Mouse (Mus musculus): ENCODE results near the gene Gm27027. TPM values are rescaled to one million over a fixed set of nuclear protein-coding genes. Genes with fewer than 3 reads are reported as not detected.

Gm27027 gene
- polyA plus RNA-seq, 1 experiment from 2014 or later, result not detected

GRCm38 (mm10) chr2:94001918-94002317, 5.8 kb upstream of the Gm27027 start:
- no peak overlapping the region for H3K9ac ChIP-seq
- no peak for ATAC-seq (replicated peaks; ENCODE audit: low FRiP score)
- H3K4me2 ChIP-seq, result no peak overlapping the region
- WGBS, result 84% methylated on average over 4 of the region's 4 CpGs
- H3K4me3 ChIP-seq (replicated peaks), result no peak overlapping the region
- H3K27me3 ChIP-seq, result no peaks in the 10 kb centered on the region
- no peaks in the 10 kb centered on the region for H3K4me1 ChIP-seq
- peaks cover 91% of the 10 kb centered on the region for H3K36me3 ChIP-seq
- H3K9me3 ChIP-seq (replicated peaks), result no peaks in the 10 kb centered on the region
- peak overlapping the region; percentile 20; the same call in 1 of the 2 replicates for H3K27ac ChIP-seq

- 78% methylated on average over 6 of the region's 6 CpGs for WGBS
- no peaks in the 10 kb centered on the region for H3K4me1 ChIP-seq
- H3K9me3 ChIP-seq (replicated peaks), result no peaks in the 10 kb centered on the region
- H3K27ac ChIP-seq, result peak overlapping the region; percentile 20
- H3K36me3 ChIP-seq, result peaks cover 91% of the 10 kb centered on the region
- no peak overlapping the region for H3K9ac ChIP-seq
- no peaks in the 10 kb centered on the region for H3K27me3 ChIP-seq
- no peak overlapping the region for H3K4me2 ChIP-seq
- no peak overlapping the region for H3K4me3 ChIP-seq (replicated peaks)
- ATAC-seq (replicated peaks; ENCODE audit: low FRiP score), result no peak
These were observed 5.3 kb upstream of the Gm27027 start for GRCm38 (mm10) chr2:94001411-94001810.

- Histone ChIP-seq H3K27ac (no peak overlapping the region), H3K27me3 (no peaks in the 10 kb centered on the region), H3K4me2 (no peak overlapping the region), H3K9me3 (replicated peaks) (no peaks in the 10 kb centered on the region), H3K4me1 (0 out of 2 replicates have a peak, but pooled peaks cover 3% of the 10 kb centered on the region), H3K36me3 (peaks cover 97% of the 10 kb centered on the region), H3K4me3 (replicated peaks) (no peak overlapping the region), H3K9ac (no peak overlapping the region)
- no peak for ATAC-seq (replicated peaks; ENCODE audit: low FRiP score)
- WGBS, result 53% methylated on average over 3 of the region's 3 CpGs
These were observed 3.3 kb downstream of the Gm27027 start for GRCm38 (mm10) chr2:93992810-93993209.

GRCm38 (mm10) chr2:93992259-93992658, 3.9 kb downstream of the Gm27027 start:
- Histone ChIP-seq H3K9me3 (replicated peaks) (no peaks in the 10 kb centered on the region), H3K27me3 (no peaks in the 10 kb centered on the region), H3K4me1 (0 out of 2 replicates have a peak, but pooled peaks cover 3% of the 10 kb centered on the region), H3K27ac (peak overlapping the region; percentile 38; the same call in 1 of the 2 replicates), H3K36me3 (peaks cover 97% of the 10 kb centered on the region), H3K4me3 (replicated peaks) (no peak overlapping the region), H3K4me2 (no peak overlapping the region), H3K9ac (no peak overlapping the region)
- 58% methylated on average over 5 of the region's 5 CpGs for WGBS
- no peak for ATAC-seq (replicated peaks; ENCODE audit: low FRiP score)

- Histone ChIP-seq H3K4me1 (peaks cover 4% of the 10 kb centered on the region), H3K4me3 (replicated peaks) (no peak overlapping the region), H3K9me3 (replicated peaks) (no peaks in the 10 kb centered on the region), H3K27me3 (no peaks in the 10 kb centered on the region), H3K36me3 (peaks cover 90% of the 10 kb centered on the region), H3K9ac (no peak overlapping the region), H3K4me2 (no peak overlapping the region), H3K27ac (no peak overlapping the region)
- ATAC-seq (replicated peaks; ENCODE audit: low FRiP score), result no peak
- WGBS, result 77% methylated on average over 3 of the region's 3 CpGs
These were observed 4.8 kb downstream of the Gm27027 start for GRCm38 (mm10) chr2:93991336-93991735.

- Histone ChIP-seq H3K4me1 (peaks cover 13% of the 10 kb centered on the region), H3K27ac (no peak overlapping the region), H3K36me3 (peaks cover 84% of the 10 kb centered on the region), H3K27me3 (no peaks in the 10 kb centered on the region), H3K4me3 (replicated peaks) (no peak overlapping the region), H3K4me2 (no peak overlapping the region), H3K9me3 (replicated peaks) (no peaks in the 10 kb centered on the region), H3K9ac (no peak overlapping the region)
- 92% methylated on average over 2 of the region's 2 CpGs for WGBS
- ATAC-seq (replicated peaks; ENCODE audit: low FRiP score), result no peak
These were observed 7.7 kb downstream of the Gm27027 start for GRCm38 (mm10) chr2:93988440-93988839.

- H3K36me3 ChIP-seq, result peaks cover 77% of the 10 kb centered on the region
These were observed 13.5 kb downstream of the Gm27027 start for GRCm38 (mm10) chr2:93982457-93983235.

GRCm38 (mm10) chr2:93979249-93980120, 16.7 kb downstream of the Gm27027 start:
- Histone ChIP-seq H3K9me3 (replicated peaks) (no peaks in the 10 kb centered on the region), H3K4me2 (no peak overlapping the region), H3K4me1 (peaks cover 29% of the 10 kb centered on the region), H3K27me3 (no peaks in the 10 kb centered on the region), H3K4me3 (replicated peaks) (no peak overlapping the region), H3K9ac (no peak overlapping the region), H3K36me3 (peaks cover 57% of the 10 kb centered on the region), H3K27ac (no peak overlapping the region)
- no peak for ATAC-seq (replicated peaks; ENCODE audit: low FRiP score)
- 78% methylated on average over 7 of the region's 7 CpGs for WGBS

More at GRCm38 (mm10) chr2:93982457-93983235, 13.5 kb downstream of the Gm27027 start:
- no peak for ATAC-seq (replicated peaks; ENCODE audit: low FRiP score)
- peaks cover 13% of the 10 kb centered on the region for H3K4me1 ChIP-seq
- no peaks in the 10 kb centered on the region for H3K27me3 ChIP-seq
- no peak overlapping the region for H3K4me3 ChIP-seq (replicated peaks)
- 61% methylated on average over 4 of the region's 4 CpGs for WGBS
- H3K9ac ChIP-seq, result no peak overlapping the region
- H3K27ac ChIP-seq, result no peak overlapping the region
- no peak overlapping the region for H3K4me2 ChIP-seq
- no peaks in the 10 kb centered on the region for H3K9me3 ChIP-seq (replicated peaks)

- WGBS, result 3% methylated on average over 37 of the region's 37 CpGs
- peaks cover 29% of the 10 kb centered on the region for H3K4me1 ChIP-seq
These were observed 19.5 kb downstream of the Gm27027 start for GRCm38 (mm10) chr2:93976436-93977252.

GRCm38 (mm10) chr2:93975526-93976435, 20.4 kb downstream of the Gm27027 start:
- peak; percentile 61 for ATAC-seq (replicated peaks; ENCODE audit: low FRiP score)
- peaks cover 29% of the 10 kb centered on the region for H3K4me1 ChIP-seq
- peak overlapping the region; percentile 47 for H3K4me3 ChIP-seq (replicated peaks)
- 18% methylated on average over 21 of the region's 21 CpGs for WGBS
- H3K9me3 ChIP-seq (replicated peaks), result no peaks in the 10 kb centered on the region
- peaks cover 7% of the 10 kb centered on the region; the same call in 1 of the 2 replicates for H3K27me3 ChIP-seq
- peak overlapping the region; percentile 94 for H3K4me2 ChIP-seq
- peaks cover 23% of the 10 kb centered on the region for H3K36me3 ChIP-seq
- H3K9ac ChIP-seq, result peak overlapping the region; percentile 42
- peak overlapping the region; percentile 61; the same call in 1 of the 2 replicates for H3K27ac ChIP-seq

More at GRCm38 (mm10) chr2:93976436-93977252, 19.5 kb downstream of the Gm27027 start:
- peaks cover 7% of the 10 kb centered on the region; the same call in 1 of the 2 replicates for H3K27me3 ChIP-seq
- H3K4me2 ChIP-seq, result peak overlapping the region; percentile 94
- H3K36me3 ChIP-seq, result peaks cover 31% of the 10 kb centered on the region
- peak overlapping the region; percentile 42 for H3K9ac ChIP-seq
- H3K9me3 ChIP-seq (replicated peaks), result no peaks in the 10 kb centered on the region
- peak overlapping the region; percentile 47 for H3K4me3 ChIP-seq (replicated peaks)
- peak; percentile 83 for ATAC-seq (replicated peaks; ENCODE audit: low FRiP score)
- peak overlapping the region; percentile 61; the same call in 1 of the 2 replicates for H3K27ac ChIP-seq
